Mouse (Mus musculus) mouse embryonic stem cell (cell line): Measurements from ENCODE around the gene Ercc6l.
"Not testable (repeated sequence)": the region's sequence is repeated elsewhere in the genome, so short reads cannot be mapped to it uniquely, and the experiment has no call there.

Experiments
- in situ Hi-C, 2 experiments: fragments of 300-500 bp; cut with MboI; formaldehyde crosslinking; loops; 1 replicate in 1 of 2; 3 replicates in 1 of 2; pipeline ENCODE4 v1.14.3; 2019 to 2020; ENCODE audit warnings: low sequenced_read_pairs in 2 of 2, low pct_unique_long_range_greater_than_20kb in 1 of 2, mixed read lengths in 1 of 2; ENCODE audit not compliant: unreplicated experiment in 1 of 2

The Ercc6l gene

DNA sequence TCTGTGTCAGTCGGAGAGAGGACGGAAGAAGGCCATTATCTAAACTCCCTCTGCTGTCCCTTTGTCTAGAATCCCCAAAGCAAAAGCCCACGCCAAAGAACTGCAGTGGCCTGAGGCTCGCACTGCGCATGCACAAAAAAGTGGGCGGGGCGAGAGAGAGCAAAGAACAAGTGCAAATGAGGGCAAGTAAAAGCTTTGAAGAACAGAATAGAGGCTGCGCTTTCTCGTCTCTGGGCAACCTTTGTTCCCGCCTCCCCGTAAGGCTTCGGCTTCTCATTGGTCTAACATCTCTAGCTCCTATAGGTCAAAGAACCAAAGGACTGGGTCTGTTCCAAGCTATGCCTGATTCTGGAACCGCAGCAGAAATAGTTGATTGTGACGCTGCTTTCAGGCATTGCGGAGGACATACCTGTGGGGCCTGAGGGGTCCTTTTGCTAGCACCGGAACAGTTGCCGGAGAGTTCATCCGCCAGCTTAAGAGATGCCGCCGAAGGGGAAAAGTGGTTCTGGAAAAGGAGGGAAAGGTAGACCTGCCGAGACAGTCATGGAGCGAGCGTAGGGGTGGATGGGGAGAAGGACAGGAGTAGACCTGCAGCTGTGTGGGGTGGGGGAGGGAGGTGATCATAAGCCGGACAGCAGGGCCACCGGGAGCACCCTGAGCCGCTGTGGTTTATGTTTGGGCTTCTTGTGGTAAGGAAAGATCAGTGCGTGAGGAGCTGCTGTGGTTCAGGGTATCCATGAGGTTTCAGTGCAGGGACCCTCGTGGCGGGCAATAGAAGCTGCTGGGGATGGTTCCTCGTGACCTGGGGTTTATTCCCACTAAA lies 37.6 kb downstream of the Ercc6l start, which contains the start of gene Pin4:
Gene Pin4 (plus strand): TSS at position 406 of the 823 bp plus-strand sequence.
- in situ Hi-C loops, result no loop called here

DNA sequence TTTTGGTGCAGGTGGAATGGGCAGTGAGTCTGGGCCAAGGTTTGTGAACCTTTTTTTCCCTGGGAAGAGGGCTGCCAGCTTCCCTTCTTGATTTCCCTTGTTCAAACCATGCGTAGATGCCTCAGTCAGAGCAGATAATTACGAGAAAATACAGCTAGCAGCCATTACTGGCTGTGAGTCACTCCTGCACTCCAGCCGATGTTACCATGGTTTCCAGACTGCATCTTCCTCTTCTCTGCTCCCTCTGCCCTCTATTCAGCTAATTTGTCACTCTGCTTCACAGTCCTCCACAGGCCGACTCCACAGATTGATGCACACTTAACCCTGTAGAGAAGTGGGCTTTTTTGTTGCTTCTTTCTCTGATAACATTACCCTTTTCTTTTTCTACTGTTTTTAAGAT lies 41.2 kb downstream of the Ercc6l start:
- in situ Hi-C loops, result no loop called here

GRCm38 (mm10) chrX:102109349-102109748 lies 47.5 kb downstream of the Ercc6l start:
- in situ Hi-C loops, result not testable (repeated sequence)

DNA sequence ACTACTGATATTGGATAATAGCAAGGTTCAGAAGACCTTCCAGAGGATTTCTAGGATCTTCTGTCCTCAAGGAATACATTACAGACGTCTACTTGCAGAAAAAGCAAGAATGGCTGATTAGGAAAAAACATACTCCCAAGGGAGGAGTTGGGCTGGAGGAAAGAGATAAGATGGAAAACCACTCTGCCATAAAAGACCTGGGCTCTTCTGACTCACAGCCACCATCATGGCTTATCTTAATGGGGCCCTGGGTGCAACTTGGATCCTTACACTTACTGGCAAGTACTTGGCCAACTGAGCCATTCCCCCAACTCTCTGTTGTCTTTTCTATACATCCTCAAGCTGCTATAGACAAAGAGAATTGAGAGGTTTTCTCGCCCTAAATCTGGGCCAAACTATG lies 53.1 kb downstream of the Ercc6l start:
- in situ Hi-C loops, result not testable (repeated sequence)

DNA sequence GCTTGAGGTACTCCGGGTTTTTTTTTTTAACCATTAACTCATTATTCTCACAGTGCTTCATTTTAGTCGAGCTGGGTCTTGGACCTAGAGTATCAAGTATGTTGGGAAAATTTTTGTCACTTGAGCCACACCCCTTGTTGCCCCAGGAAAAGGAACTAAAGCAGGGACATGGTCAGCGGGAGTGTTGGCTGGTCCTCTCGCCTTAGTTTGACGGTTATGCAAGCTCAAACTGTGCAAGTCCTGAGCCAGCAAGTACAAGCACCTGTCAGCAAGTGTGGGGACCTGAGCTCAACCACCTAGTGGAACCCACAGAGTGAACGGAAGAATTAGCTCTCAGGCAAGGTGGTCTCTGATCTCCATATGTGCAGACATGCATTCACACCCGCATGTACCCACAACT lies 55.0 kb downstream of the Ercc6l start:
- in situ Hi-C loops, result no loop called here

DNA sequence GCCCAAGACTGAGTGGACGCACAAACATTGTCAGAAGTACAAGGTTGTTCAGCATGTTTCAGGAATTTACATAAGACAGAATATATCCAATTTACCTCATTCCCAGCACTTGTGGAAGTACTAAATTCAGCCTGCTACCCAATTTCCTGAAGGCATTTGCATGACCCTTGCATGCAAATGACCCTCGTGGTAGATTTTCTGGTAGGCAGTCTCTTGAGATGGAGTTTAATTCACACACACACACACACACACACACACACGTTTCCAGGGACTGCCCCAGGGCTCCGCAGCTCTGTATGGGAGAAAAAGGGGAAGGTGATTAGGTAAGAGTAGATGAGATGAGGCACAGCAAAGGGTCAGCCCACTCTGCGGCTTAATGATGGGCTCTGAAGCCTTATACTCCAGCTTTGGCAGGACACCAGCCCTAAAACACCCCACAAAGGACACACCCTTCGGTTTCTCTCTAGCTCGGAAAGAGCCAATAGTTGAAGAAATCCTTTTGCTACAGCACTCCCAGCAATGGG lies 62.4 kb downstream of the Ercc6l start:
- in situ Hi-C loops, result no loop called here
